Mouse (Mus musculus): ENCODE data around the gene Egfl8. TPM values are rescaled to one million over a fixed set of nuclear protein-coding genes. Genes with fewer than 3 reads are reported as not detected.

The Egfl8 gene
- polyA plus RNA-seq, 1 experiment = 1.1 TPM

- TF ChIP-seq EP300 (IDR thresholded peaks at IDR 0.05; ENCODE audit: insufficient read depth, low read depth, low read length) = no peak
- no peak for TF ChIP-seq POLR2A (IDR thresholded peaks at IDR 0.05; ENCODE audit: insufficient read depth, low read length)
- TF ChIP-seq CTCF (IDR thresholded peaks at IDR 0.05; ENCODE audit: low read depth, low read length) = no peak
- no peaks in the 10 kb centered on the region for H3K9me3 ChIP-seq (replicated peaks; ENCODE audit: control insufficient read depth, insufficient read depth, low read length, poor library complexity, severe bottlenecking)
- H3K4me3 ChIP-seq (ENCODE audit: low read depth, low read length) = no peak overlapping the region
- peaks cover 9% of the 10 kb centered on the region; the same call in 1 of the 2 replicates for H3K36me3 ChIP-seq (ENCODE audit: control insufficient read depth, insufficient read depth, low read length, poor library complexity, severe bottlenecking)
- H3K9ac ChIP-seq (ENCODE audit: low read depth, poor library complexity, severe bottlenecking) = no peak overlapping the region
- no peaks in the 10 kb centered on the region for H3K27me3 ChIP-seq (ENCODE audit: control insufficient read depth, insufficient read depth, low read length, poor library complexity, severe bottlenecking)
- H3K27ac ChIP-seq (ENCODE audit: insufficient read depth, low read length) = no peak overlapping the region
- H3K4me1 ChIP-seq (ENCODE audit: control insufficient read depth, insufficient read depth, low read length) = no peaks in the 10 kb centered on the region
These were observed 36.8 kb upstream of the Egfl8 start for GRCm38 (mm10) chr17:34652546-34652945.

GRCm38 (mm10) chr17:34651507-34652221 is 35.9 kb upstream of the Egfl8 start:
- H3K9me3 ChIP-seq (replicated peaks; ENCODE audit: control insufficient read depth, insufficient read depth, low read length, poor library complexity, severe bottlenecking) = no peaks in the 10 kb centered on the region
- H3K4me3 ChIP-seq (ENCODE audit: low read depth, low read length) = no peak overlapping the region
- H3K4me1 ChIP-seq (ENCODE audit: control insufficient read depth, insufficient read depth, low read length) = no peaks in the 10 kb centered on the region
- peaks cover 9% of the 10 kb centered on the region; the same call in 1 of the 2 replicates for H3K36me3 ChIP-seq (ENCODE audit: control insufficient read depth, insufficient read depth, low read length, poor library complexity, severe bottlenecking)
- peak; percentile 61 for TF ChIP-seq CTCF (IDR thresholded peaks at IDR 0.05; ENCODE audit: low read depth, low read length)
- no peak for TF ChIP-seq EP300 (IDR thresholded peaks at IDR 0.05; ENCODE audit: insufficient read depth, low read depth, low read length)
- TF ChIP-seq POLR2A (IDR thresholded peaks at IDR 0.05; ENCODE audit: insufficient read depth, low read length) = no peak
- no peak overlapping the region for H3K27ac ChIP-seq (ENCODE audit: insufficient read depth, low read length)
- H3K27me3 ChIP-seq (ENCODE audit: control insufficient read depth, insufficient read depth, low read length, poor library complexity, severe bottlenecking) = no peaks in the 10 kb centered on the region
- H3K9ac ChIP-seq (ENCODE audit: low read depth, poor library complexity, severe bottlenecking) = no peak overlapping the region

GRCm38 (mm10) chr17:34650781-34651180 is 35.0 kb upstream of the Egfl8 start:
- TF ChIP-seq EP300 (IDR thresholded peaks at IDR 0.05; ENCODE audit: insufficient read depth, low read depth, low read length) (no peak), POLR2A (IDR thresholded peaks at IDR 0.05; ENCODE audit: insufficient read depth, low read length) (no peak), CTCF (IDR thresholded peaks at IDR 0.05; ENCODE audit: low read depth, low read length) (no peak)
- H3K27me3 ChIP-seq (ENCODE audit: control insufficient read depth, insufficient read depth, low read length, poor library complexity, severe bottlenecking) = no peaks in the 10 kb centered on the region
- H3K4me1 ChIP-seq (ENCODE audit: control insufficient read depth, insufficient read depth, low read length) = no peaks in the 10 kb centered on the region
- H3K36me3 ChIP-seq (ENCODE audit: control insufficient read depth, insufficient read depth, low read length, poor library complexity, severe bottlenecking) = peaks cover 9% of the 10 kb centered on the region; the same call in 1 of the 2 replicates
- H3K27ac ChIP-seq (ENCODE audit: insufficient read depth, low read length) = no peak overlapping the region
- H3K9ac ChIP-seq (ENCODE audit: low read depth, poor library complexity, severe bottlenecking) = no peak overlapping the region
- no peaks in the 10 kb centered on the region for H3K9me3 ChIP-seq (replicated peaks; ENCODE audit: control insufficient read depth, insufficient read depth, low read length, poor library complexity, severe bottlenecking)
- no peak overlapping the region for H3K4me3 ChIP-seq (ENCODE audit: low read depth, low read length)

- H3K36me3 ChIP-seq (ENCODE audit: control insufficient read depth, insufficient read depth, low read length, poor library complexity, severe bottlenecking) = peaks cover 9% of the 10 kb centered on the region; the same call in 1 of the 2 replicates
- TF ChIP-seq EP300 (IDR thresholded peaks at IDR 0.05; ENCODE audit: insufficient read depth, low read depth, low read length) (no peak), CTCF (IDR thresholded peaks at IDR 0.05; ENCODE audit: low read depth, low read length) (no peak), POLR2A (IDR thresholded peaks at IDR 0.05; ENCODE audit: insufficient read depth, low read length) (no peak)
- no peak overlapping the region for H3K4me3 ChIP-seq (ENCODE audit: low read depth, low read length)
- no peak overlapping the region for H3K27ac ChIP-seq (ENCODE audit: insufficient read depth, low read length)
- H3K9ac ChIP-seq (ENCODE audit: low read depth, poor library complexity, severe bottlenecking) = no peak overlapping the region
- H3K27me3 ChIP-seq (ENCODE audit: control insufficient read depth, insufficient read depth, low read length, poor library complexity, severe bottlenecking) = no peaks in the 10 kb centered on the region
- no peaks in the 10 kb centered on the region for H3K9me3 ChIP-seq (replicated peaks; ENCODE audit: control insufficient read depth, insufficient read depth, low read length, poor library complexity, severe bottlenecking)
- H3K4me1 ChIP-seq (ENCODE audit: control insufficient read depth, insufficient read depth, low read length) = no peaks in the 10 kb centered on the region
These were observed 33.5 kb upstream of the Egfl8 start for GRCm38 (mm10) chr17:34649106-34649864.

GRCm38 (mm10) chr17:34648141-34648890 is 32.5 kb upstream of the Egfl8 start:
- Histone ChIP-seq H3K9ac (ENCODE audit: low read depth, poor library complexity, severe bottlenecking) (no peak overlapping the region), H3K27me3 (ENCODE audit: control insufficient read depth, insufficient read depth, low read length, poor library complexity, severe bottlenecking) (no peaks in the 10 kb centered on the region), H3K36me3 (ENCODE audit: control insufficient read depth, insufficient read depth, low read length, poor library complexity, severe bottlenecking) (peaks cover 4% of the 10 kb centered on the region; the same call in 1 of the 2 replicates), H3K9me3 (replicated peaks; ENCODE audit: control insufficient read depth, insufficient read depth, low read length, poor library complexity, severe bottlenecking) (no peaks in the 10 kb centered on the region), H3K27ac (ENCODE audit: insufficient read depth, low read length) (no peak overlapping the region), H3K4me3 (ENCODE audit: low read depth, low read length) (no peak overlapping the region), H3K4me1 (ENCODE audit: control insufficient read depth, insufficient read depth, low read length) (no peaks in the 10 kb centered on the region)
- TF ChIP-seq CTCF (IDR thresholded peaks at IDR 0.05; ENCODE audit: low read depth, low read length) = no peak
- TF ChIP-seq POLR2A (IDR thresholded peaks at IDR 0.05; ENCODE audit: insufficient read depth, low read length) = no peak
- TF ChIP-seq EP300 (IDR thresholded peaks at IDR 0.05; ENCODE audit: insufficient read depth, low read depth, low read length) = no peak
